Mouse (Mus musculus) midbrain, embryonic 10.5 days (tissue): Measurements from ENCODE around the gene Trp73. TPM values are rescaled to one million over a fixed set of nuclear protein-coding genes. Genes with fewer than 3 reads are reported as not detected.

ENCODE experiments used
- DNase-seq: peaks from one replicate; pipeline ENCODE4 v3.0.0-alpha.2; 2017; ENCODE audit warnings: low spot score
- H3K27ac ChIP-seq: fragments of 300-500 bp; sonication (generic); replicated peaks from 2 replicates; pipeline ENCODE4 v1.5.1; 2016; ENCODE audit warnings: mild to moderate bottlenecking
- H3K27me3 ChIP-seq: fragments of 300-500 bp; sonication (generic); 2 replicates; pipeline ENCODE4 v1.6.1; 2016; ENCODE audit warnings: low read depth, mild to moderate bottlenecking; ENCODE audit not compliant: poor library complexity, severe bottlenecking
- H3K36me3 ChIP-seq: fragments of 300-500 bp; sonication (generic); 2 replicates; pipeline ENCODE4 v1.6.1; 2016; ENCODE audit warnings: mild to moderate bottlenecking, moderate library complexity
- H3K4me1 ChIP-seq: fragments of 300-500 bp; sonication (generic); 2 replicates; pipeline ENCODE4 v1.6.1; 2016
- H3K4me3 ChIP-seq: fragments of 300-500 bp; sonication (generic); 2 replicates; pipeline ENCODE4 v1.5.1; 2016; ENCODE audit warnings: mild to moderate bottlenecking, moderate library complexity
- H3K9me3 ChIP-seq: fragments of 300-500 bp; sonication (generic); replicated peaks from 2 replicates; pipeline ENCODE4 v1.6.1; 2016; ENCODE audit warnings: mild to moderate bottlenecking
- WGBS: fragments of 180-500 bp; shearing (Covaris S2); methylation state at CpG from one replicate; pipeline ENCODE4 v1.1.7; 2016; 5-methylcytosine and 5-hydroxymethylcytosine counted together
- polyA plus RNA-seq: library from polyadenylated mRNA; unstranded; fragments of >200 nt; fragmentation: Nextera tagmentation; extraction: Ambion mirVana; gene quantifications from 2 replicates; pipeline ENCODE4 v1.2.1, GENCODE M21; 2016

Trp73 gene
- polyA plus RNA-seq, 1 experiment from 2014 or later: 0.36 TPM

GRCm38 (mm10) chr4:154042577-154042976 lies 97.4 kb downstream of the Trp73 start, which contains the start of gene Ccdc27:
Gene Ccdc27, minus strand, starts transcription at chr4:154042677.
- no peak within 1 kb of the TSS for H3K4me3 ChIP-seq
- H3K27me3 ChIP-seq: no peaks in the 10 kb centered on the region; the same call in 1 of the 2 replicates
- no peak within 1 kb of the TSS for H3K27ac ChIP-seq
- H3K4me1 ChIP-seq: no peaks in the 10 kb centered on the region
- WGBS: 84% methylated on average over 9 of the region's 9 CpGs
- no peak for DNase-seq
- no peaks in the 10 kb centered on the region for H3K9me3 ChIP-seq
- no peaks in the 10 kb centered on the region for H3K36me3 ChIP-seq

DNA sequence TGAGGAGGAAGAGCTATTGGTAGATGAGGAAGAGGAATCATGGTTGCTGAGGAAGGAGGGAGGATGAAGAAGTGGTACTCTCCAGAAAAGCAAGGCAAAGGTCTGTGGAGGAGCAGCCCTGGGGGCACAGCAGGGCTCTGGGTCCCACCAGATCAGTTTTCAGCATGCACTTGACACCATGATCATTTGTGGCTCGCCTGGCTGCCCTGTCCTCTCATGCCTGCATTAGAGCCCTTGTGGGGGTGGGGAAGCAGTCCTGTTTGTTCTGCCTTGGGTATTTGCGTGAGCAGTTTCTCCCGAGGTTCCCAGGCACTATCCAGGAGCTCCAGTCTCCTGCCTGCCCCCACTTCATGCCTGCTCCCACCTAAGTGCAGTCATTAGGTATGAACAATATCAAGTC lies 102.9 kb downstream of the Trp73 start:
- H3K4me1 ChIP-seq: no peaks in the 10 kb centered on the region; the same call in 1 of the 2 replicates
- H3K9me3 ChIP-seq: no peaks in the 10 kb centered on the region
- no peaks in the 10 kb centered on the region for H3K36me3 ChIP-seq
- no peaks in the 10 kb centered on the region; the same call in 1 of the 2 replicates for H3K27me3 ChIP-seq
- 54% methylated on average over 3 of the region's 3 CpGs for WGBS
- no peak overlapping the region for H3K27ac ChIP-seq
- H3K4me3 ChIP-seq: no peak overlapping the region
- no peak for DNase-seq

DNA sequence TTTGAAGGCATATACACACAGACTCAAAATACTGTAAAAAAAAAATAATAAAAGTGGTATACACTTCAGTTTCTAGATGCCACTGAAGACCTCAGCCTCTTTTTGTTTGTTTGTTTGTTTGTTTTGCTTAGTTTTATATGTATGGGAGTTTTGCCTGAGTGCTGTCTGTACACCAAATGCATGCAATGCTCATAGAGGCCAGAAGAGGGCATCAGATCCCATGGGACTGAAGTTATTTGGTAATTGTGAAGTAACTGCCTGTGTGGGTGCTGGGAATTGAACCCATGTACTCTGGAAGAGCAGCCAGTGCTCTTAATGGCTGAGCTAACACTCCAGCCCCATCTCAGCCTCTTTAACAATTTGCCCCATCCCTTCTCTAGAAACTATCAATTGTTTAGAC lies 111.4 kb downstream of the Trp73 start:
- Histone ChIP-seq H3K9me3 (no peaks in the 10 kb centered on the region), H3K4me1 (peaks cover 29% of the 10 kb centered on the region), H3K36me3 (no peaks in the 10 kb centered on the region), H3K27me3 (peaks cover 35% of the 10 kb centered on the region), H3K27ac (no peak overlapping the region), H3K4me3 (no peak overlapping the region)
- peak; percentile 34 for DNase-seq

- Histone ChIP-seq H3K4me1 (peaks cover 34% of the 10 kb centered on the region), H3K4me3 (no peak overlapping the region), H3K36me3 (no peaks in the 10 kb centered on the region), H3K27ac (no peak overlapping the region), H3K27me3 (peaks cover 35% of the 10 kb centered on the region), H3K9me3 (no peaks in the 10 kb centered on the region)
- DNase-seq: no peak
- WGBS: 82% methylated on average over 7 of the region's 7 CpGs
These were observed 111.9 kb downstream of the Trp73 start for GRCm38 (mm10) chr4:154028066-154028465.

GRCm38 (mm10) chr4:154026441-154026761 lies 113.6 kb downstream of the Trp73 start:
- H3K4me1 ChIP-seq: peaks cover 40% of the 10 kb centered on the region
- WGBS: 31% methylated on average over 2 of the region's 2 CpGs
- no peaks in the 10 kb centered on the region for H3K9me3 ChIP-seq
- H3K27ac ChIP-seq: peak overlapping the region; percentile 69; the same call in 1 of the 2 replicates
- peak overlapping the region; percentile 54 for H3K4me3 ChIP-seq
- peaks cover 35% of the 10 kb centered on the region for H3K27me3 ChIP-seq
- H3K36me3 ChIP-seq: peaks cover 10% of the 10 kb centered on the region
- DNase-seq: no peak

GRCm38 (mm10) chr4:154025641-154026440 lies 114.2 kb downstream of the Trp73 start, which contains the start of gene Smim1:
Gene Smim1, minus strand, starts transcription at chr4:154026230.
- Histone ChIP-seq H3K9me3 (no peaks in the 10 kb centered on the region), H3K4me3 (peak within 1 kb of the TSS; percentile 54), H3K27ac (peak within 1 kb of the TSS; percentile 69), H3K36me3 (peaks cover 15% of the 10 kb centered on the region), H3K27me3 (peaks cover 35% of the 10 kb centered on the region), H3K4me1 (peaks cover 40% of the 10 kb centered on the region)
- 3% methylated on average over 33 of the region's 33 CpGs for WGBS
- DNase-seq: peak; percentile 63

DNA sequence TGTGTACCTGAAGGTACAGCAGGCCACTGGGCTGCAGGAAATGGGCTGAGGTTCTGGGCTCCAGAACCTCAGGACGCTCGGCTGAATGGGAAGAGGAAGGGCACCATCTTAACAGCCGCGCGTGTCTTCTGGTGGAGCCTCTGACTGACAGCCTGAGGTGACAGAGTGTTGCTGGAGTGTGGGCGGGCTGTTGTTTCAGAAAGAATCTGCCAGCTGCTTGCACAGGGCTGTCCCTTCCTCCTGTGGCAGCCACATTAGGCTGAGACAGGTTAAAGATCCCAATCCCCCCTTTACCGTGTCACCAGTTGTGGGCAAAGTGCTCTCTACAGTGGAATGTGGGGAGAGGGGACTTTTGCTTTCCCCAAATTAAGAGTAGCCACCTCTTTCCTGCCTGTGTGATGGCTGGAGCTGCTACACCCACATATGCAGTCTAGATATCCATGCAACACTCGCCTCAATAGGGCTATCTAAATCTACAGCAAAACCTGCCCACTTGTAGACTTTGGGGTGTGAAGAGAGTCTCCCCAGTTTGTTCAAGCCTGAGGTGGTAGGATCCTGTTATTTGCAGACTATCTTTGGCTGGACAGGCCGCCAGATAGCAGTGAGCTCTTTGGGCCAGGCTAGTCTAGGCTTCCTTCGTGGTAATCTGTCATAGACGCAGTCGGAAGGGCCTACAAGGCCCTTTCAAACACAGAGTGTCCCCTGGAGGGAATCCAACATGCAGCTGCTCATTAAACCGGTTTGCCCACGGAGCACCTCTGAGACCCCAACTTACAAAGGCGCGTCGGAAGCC lies 115.1 kb downstream of the Trp73 start:
- DNase-seq: no peak
- peak overlapping the region; percentile 54 for H3K4me3 ChIP-seq
- peaks cover 24% of the 10 kb centered on the region for H3K36me3 ChIP-seq
- peak overlapping the region; percentile 69; the same call in 1 of the 2 replicates for H3K27ac ChIP-seq
- H3K9me3 ChIP-seq: no peaks in the 10 kb centered on the region
- 43% methylated on average over 17 of the region's 17 CpGs for WGBS
- peaks cover 35% of the 10 kb centered on the region for H3K27me3 ChIP-seq
- H3K4me1 ChIP-seq: peaks cover 40% of the 10 kb centered on the region

GRCm38 (mm10) chr4:154023754-154024601 lies 116.0 kb downstream of the Trp73 start:
- no peak for DNase-seq
- Histone ChIP-seq H3K27me3 (peaks cover 35% of the 10 kb centered on the region), H3K27ac (0 out of 2 replicates have a peak overlapping the region, but pooled peaks have one; percentile 9), H3K4me3 (peak overlapping the region; percentile 54), H3K4me1 (peaks cover 40% of the 10 kb centered on the region), H3K36me3 (peaks cover 34% of the 10 kb centered on the region), H3K9me3 (no peaks in the 10 kb centered on the region)
- 30% methylated on average over 8 of the region's 8 CpGs for WGBS

GRCm38 (mm10) chr4:154022844-154023243 lies 117.2 kb downstream of the Trp73 start:
- WGBS: 38% methylated on average over 4 of the region's 4 CpGs
- Histone ChIP-seq H3K4me1 (peaks cover 40% of the 10 kb centered on the region), H3K27me3 (peaks cover 35% of the 10 kb centered on the region), H3K27ac (no peak overlapping the region), H3K9me3 (no peaks in the 10 kb centered on the region), H3K4me3 (no peak overlapping the region), H3K36me3 (peaks cover 45% of the 10 kb centered on the region)
- DNase-seq: no peak

DNA sequence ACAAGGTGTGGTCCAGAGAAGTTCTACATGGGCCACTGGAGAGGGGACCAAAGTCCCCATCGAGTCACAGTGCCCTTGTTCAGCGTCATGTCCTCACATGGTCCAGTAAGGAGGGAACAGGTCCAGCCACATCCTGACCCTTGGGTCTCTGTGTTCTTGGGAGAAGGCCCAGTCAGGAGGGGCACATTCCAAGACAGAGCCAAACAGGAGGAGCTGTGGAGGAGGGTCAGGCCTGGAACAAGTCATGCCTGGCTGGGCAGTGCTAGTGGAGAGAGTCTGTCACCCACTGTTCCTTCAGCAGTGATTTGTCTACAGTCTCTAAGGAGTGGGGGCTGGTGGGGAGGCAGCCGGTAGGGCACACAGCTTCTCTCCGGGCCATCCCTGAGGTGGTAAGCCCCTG lies 117.6 kb downstream of the Trp73 start:
- peaks cover 32% of the 10 kb centered on the region for H3K27me3 ChIP-seq
- no peak overlapping the region for H3K27ac ChIP-seq
- peaks cover 49% of the 10 kb centered on the region for H3K36me3 ChIP-seq
- H3K4me1 ChIP-seq: peaks cover 40% of the 10 kb centered on the region
- no peaks in the 10 kb centered on the region for H3K9me3 ChIP-seq
- DNase-seq: no peak
- WGBS: 84% methylated on average over 4 of the region's 4 CpGs
- H3K4me3 ChIP-seq: no peak overlapping the region

- peaks cover 22% of the 10 kb centered on the region for H3K27me3 ChIP-seq
- no peak overlapping the region for H3K27ac ChIP-seq
- H3K4me1 ChIP-seq: peaks cover 37% of the 10 kb centered on the region
- H3K36me3 ChIP-seq: peaks cover 59% of the 10 kb centered on the region
- WGBS: 88% methylated on average over 9 of the region's 9 CpGs
- H3K9me3 ChIP-seq: no peaks in the 10 kb centered on the region
- DNase-seq: no peak
- H3K4me3 ChIP-seq: no peak overlapping the region
These were observed 118.6 kb downstream of the Trp73 start for GRCm38 (mm10) chr4:154021432-154021831.

- Histone ChIP-seq H3K36me3 (peaks cover 78% of the 10 kb centered on the region), H3K27me3 (peaks cover 4% of the 10 kb centered on the region), H3K27ac (no peak overlapping the region), H3K4me3 (no peak overlapping the region), H3K4me1 (peaks cover 20% of the 10 kb centered on the region), H3K9me3 (no peaks in the 10 kb centered on the region)
- WGBS: 77% methylated on average over 7 of the region's 7 CpGs
- DNase-seq: no peak
These were observed 120.4 kb downstream of the Trp73 start for GRCm38 (mm10) chr4:154019571-154019970.
